Mouse (Mus musculus) left cerebral cortex, postnatal 36 days (tissue): Measurements from ENCODE around the gene Trim24. TPM values are rescaled to one million over a fixed set of nuclear protein-coding genes. Genes with fewer than 3 reads are reported as not detected.

Source experiments
- DNase-seq, 2 experiments: peaks; one replicate each; pipeline ENCODE4 v3.0.0; 2021 to 2022; ENCODE audit warnings: low spot score in 2 of 2, mixed read lengths in 1 of 2
- intact Hi-C: fragments of 180-260 bp; cut with DNase I; formaldehyde crosslinking; loops from one replicate; pipeline ENCODE4 v1.15.1; 2025
- total RNA-seq, 2 experiments: library from RNA; stranded (reverse); gene quantifications; 2 replicates each; pipeline ENCODE4 v1.2.3; 2021

Trim24 gene
- total RNA-seq, 2 experiments from 2014 or later, result 29.1 to 33.4 TPM

GRCm38 (mm10) chr6:38012829-38013228 is 142.2 kb downstream of the Trim24 start:
- intact Hi-C loops, result loop anchor here (5.0 kb wide), 1 partner anchor 39 kb away; no protein-coding TSS in a partner anchor
- DNase-seq, result no peak

Other genes starting within 250 kb of the Trim24 start
- gene Svopl, start 176.2 kb downstream of the Trim24 start, total RNA-seq, result not detected
- not detected for gene Tmem213, start 238.4 kb downstream of the Trim24 start, total RNA-seq